Mouse (Mus musculus) kidney, embryonic 14.5 days (tissue): Measurements from ENCODE around the gene Kcnab1. TPM values are rescaled to one million over a fixed set of nuclear protein-coding genes. Genes with fewer than 3 reads are reported as not detected.

Source experiments
- ATAC-seq: fragments of 200-750 bp; cut with Nextera tagmentation; 2 replicates; pipeline ENCODE4 v1.8.0; 2017; ENCODE audit warnings: moderate number of reproducible peaks, mild to moderate bottlenecking, moderate TSS enrichment, moderate library complexity; ENCODE audit not compliant: low FRiP score, low TSS enrichment
- H3K27ac ChIP-seq: fragments of 300-500 bp; sonication (generic); 2 replicates; pipeline ENCODE4 v1.5.1; 2014; ENCODE audit warnings: low read depth, mild to moderate bottlenecking, low read length, moderate library complexity, mixed read lengths
- H3K27me3 ChIP-seq: fragments of 300-500 bp; sonication (generic); 2 replicates; pipeline ENCODE4 v1.6.1; 2014; ENCODE audit warnings: mild to moderate bottlenecking, low read length; ENCODE audit not compliant: control insufficient read depth, insufficient read depth
- H3K36me3 ChIP-seq: fragments of 300-500 bp; sonication (generic); 2 replicates; pipeline ENCODE4 v1.6.1; 2014; ENCODE audit warnings: low read length, mixed read lengths; ENCODE audit not compliant: control insufficient read depth, insufficient read depth
- H3K4me1 ChIP-seq: fragments of 300-500 bp; sonication (generic); 2 replicates; pipeline ENCODE4 v1.6.1; 2014; ENCODE audit warnings: low read length, mixed read lengths; ENCODE audit not compliant: control insufficient read depth, insufficient read depth
- H3K4me2 ChIP-seq: fragments of 300-500 bp; sonication (generic); replicated peaks from 2 replicates; pipeline ENCODE4 v1.6.1; 2014; ENCODE audit warnings: low read depth, mild to moderate bottlenecking, low read length
- H3K4me3 ChIP-seq: fragments of 300-500 bp; sonication (generic); 2 replicates; pipeline ENCODE4 v1.5.1; 2014; ENCODE audit warnings: mild to moderate bottlenecking, low read length
- H3K9ac ChIP-seq: fragments of 300-500 bp; sonication (generic); 2 replicates; pipeline ENCODE4 v1.6.1; 2014; ENCODE audit warnings: low read depth, mild to moderate bottlenecking, low read length, moderate library complexity
- H3K9me3 ChIP-seq: fragments of 300-500 bp; sonication (generic); 2 replicates; pipeline ENCODE4 v1.6.1; 2016; ENCODE audit warnings: low read length; ENCODE audit not compliant: control insufficient read depth
- WGBS: fragments of 180-500 bp; shearing (Covaris S2); extraction: QIAGEN DNeasy Blood & Tissue Kit; methylation state at CpG from one replicate; pipeline ENCODE4 v1.1.7; 2014; 5-methylcytosine and 5-hydroxymethylcytosine counted together
- polyA plus RNA-seq: library from polyadenylated mRNA; unstranded; fragments of >200 nt; fragmentation: Nextera tagmentation; extraction: Ambion mirVana; gene quantifications from 2 replicates; pipeline ENCODE4 v1.2.1, GENCODE M21; 2014

The Kcnab1 gene
- polyA plus RNA-seq, 1 experiment from 2014 or later = 3.5 TPM

- ATAC-seq = no peak
- no peak overlapping the region for H3K27ac ChIP-seq
- no peaks in the 10 kb centered on the region for H3K27me3 ChIP-seq
- no peaks in the 10 kb centered on the region for H3K36me3 ChIP-seq
- H3K9ac ChIP-seq = no peak overlapping the region
- 56% methylated on average over 7 of the region's 7 CpGs for WGBS
- no peak overlapping the region for H3K4me2 ChIP-seq
- no peak overlapping the region for H3K4me3 ChIP-seq
- H3K4me1 ChIP-seq = no peaks in the 10 kb centered on the region
- no peaks in the 10 kb centered on the region for H3K9me3 ChIP-seq
Measured at GRCm38 (mm10) chr3:65187833-65188698, 78.9 kb downstream of the Kcnab1 start.

DNA sequence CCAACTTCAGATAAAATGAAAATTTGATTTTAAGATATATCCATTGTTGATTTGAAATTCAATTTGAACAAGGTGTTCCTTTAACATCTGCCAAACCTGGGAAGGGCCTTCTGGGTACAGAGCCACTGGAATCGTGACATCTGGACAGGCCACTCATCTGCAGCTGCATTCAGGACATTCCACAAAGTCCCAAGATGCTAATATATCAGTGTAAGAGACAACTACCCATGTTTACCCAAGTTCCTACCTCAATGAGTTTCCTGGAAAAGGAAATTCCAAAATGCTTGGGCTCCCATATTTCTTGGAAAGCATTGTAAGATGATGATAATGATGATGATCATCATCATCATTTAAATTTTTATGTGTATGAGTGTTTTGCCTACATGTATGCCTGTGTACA, 91.4 kb downstream of the Kcnab1 start:
- ATAC-seq = no peak
- H3K36me3 ChIP-seq = no peaks in the 10 kb centered on the region
- no peak overlapping the region for H3K9ac ChIP-seq
- H3K4me2 ChIP-seq = no peak overlapping the region
- no peaks in the 10 kb centered on the region for H3K9me3 ChIP-seq
- no peak overlapping the region for H3K27ac ChIP-seq
- no peak overlapping the region for H3K4me3 ChIP-seq
- no peaks in the 10 kb centered on the region for H3K27me3 ChIP-seq
- H3K4me1 ChIP-seq = no peaks in the 10 kb centered on the region
- WGBS = 43% methylated on average over 1 of the region's 1 CpGs

DNA sequence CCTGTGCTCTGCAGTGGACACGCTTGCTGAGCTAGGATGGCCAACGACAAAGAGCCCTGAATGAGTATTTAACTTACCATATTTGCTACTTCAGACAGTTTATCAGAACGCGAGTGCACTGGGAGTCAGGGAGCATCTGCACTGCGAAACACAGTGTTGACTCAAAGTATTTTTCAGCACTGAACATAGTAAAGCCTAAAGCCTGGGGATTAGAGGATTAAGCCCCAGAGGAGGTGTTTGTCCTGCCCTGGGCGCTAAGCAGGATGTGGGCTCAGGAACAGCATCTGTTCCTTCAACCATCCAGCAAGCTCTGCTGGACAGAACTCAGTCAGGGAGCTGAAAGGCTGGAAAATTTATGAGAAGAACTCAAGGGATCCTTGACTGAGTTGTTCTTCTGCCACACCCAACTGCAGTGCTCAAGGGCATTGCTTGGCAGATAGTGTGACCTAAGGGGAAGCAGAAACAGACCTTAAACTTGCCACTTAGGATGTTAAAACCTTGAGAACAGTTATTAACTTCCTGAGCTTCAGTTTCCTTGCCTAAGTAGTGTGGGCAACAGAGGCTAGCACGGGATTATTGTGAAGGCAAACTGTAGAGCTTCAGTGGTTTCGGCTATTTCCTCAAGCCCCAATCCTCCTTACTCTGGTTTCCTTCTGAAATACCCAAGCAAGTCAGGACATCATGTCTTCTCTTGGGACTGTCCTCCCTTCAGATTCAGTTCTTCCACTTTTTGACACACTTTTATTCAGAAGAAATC, 94.4 kb downstream of the Kcnab1 start:
- 75% methylated on average over 8 of the region's 8 CpGs for WGBS
- Histone ChIP-seq H3K4me3 (no peak overlapping the region), H3K4me1 (no peaks in the 10 kb centered on the region), H3K36me3 (no peaks in the 10 kb centered on the region), H3K27ac (no peak overlapping the region), H3K9ac (no peak overlapping the region), H3K27me3 (no peaks in the 10 kb centered on the region), H3K4me2 (no peak overlapping the region), H3K9me3 (no peaks in the 10 kb centered on the region)
- ATAC-seq = no peak

DNA sequence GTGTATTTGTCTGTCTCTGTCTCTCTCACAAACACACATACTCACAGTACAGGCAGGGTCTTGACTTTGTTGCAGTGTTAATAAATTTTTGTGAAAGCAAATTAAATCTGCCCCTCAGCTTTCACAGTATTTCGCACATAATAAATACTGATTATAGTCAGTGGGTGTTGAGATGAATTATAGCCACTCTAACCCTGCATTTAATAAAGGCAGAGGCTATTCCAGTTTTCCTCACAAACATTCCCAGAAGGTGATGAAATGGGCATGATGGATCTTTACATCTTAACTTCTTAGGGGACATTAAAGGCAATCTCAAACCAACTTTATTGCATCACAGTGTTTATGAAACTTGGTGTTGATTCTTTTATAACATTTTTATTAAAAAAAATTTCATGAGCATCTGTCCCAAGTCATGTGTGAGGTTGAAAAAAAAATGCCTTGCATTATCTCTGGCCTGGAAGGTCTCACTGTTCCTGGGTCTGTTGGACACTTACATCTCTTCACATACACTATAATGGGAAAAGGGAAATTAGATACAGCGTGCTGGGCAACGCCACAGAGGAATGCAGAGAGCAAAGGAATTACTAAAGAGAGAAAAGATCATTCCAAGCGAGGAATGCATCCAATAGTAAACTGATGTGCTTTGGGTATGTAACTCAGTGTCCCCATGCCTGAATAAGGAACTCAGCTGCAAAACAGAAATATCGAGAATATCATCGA, 95.3 kb downstream of the Kcnab1 start:
- 75% methylated on average over 6 of the region's 6 CpGs for WGBS
- no peak for ATAC-seq
- H3K9me3 ChIP-seq = no peaks in the 10 kb centered on the region
- H3K9ac ChIP-seq = no peak overlapping the region
- H3K4me1 ChIP-seq = no peaks in the 10 kb centered on the region
- no peak overlapping the region for H3K4me3 ChIP-seq
- no peak overlapping the region for H3K4me2 ChIP-seq
- H3K27ac ChIP-seq = no peak overlapping the region
- H3K27me3 ChIP-seq = no peaks in the 10 kb centered on the region
- H3K36me3 ChIP-seq = no peaks in the 10 kb centered on the region

DNA sequence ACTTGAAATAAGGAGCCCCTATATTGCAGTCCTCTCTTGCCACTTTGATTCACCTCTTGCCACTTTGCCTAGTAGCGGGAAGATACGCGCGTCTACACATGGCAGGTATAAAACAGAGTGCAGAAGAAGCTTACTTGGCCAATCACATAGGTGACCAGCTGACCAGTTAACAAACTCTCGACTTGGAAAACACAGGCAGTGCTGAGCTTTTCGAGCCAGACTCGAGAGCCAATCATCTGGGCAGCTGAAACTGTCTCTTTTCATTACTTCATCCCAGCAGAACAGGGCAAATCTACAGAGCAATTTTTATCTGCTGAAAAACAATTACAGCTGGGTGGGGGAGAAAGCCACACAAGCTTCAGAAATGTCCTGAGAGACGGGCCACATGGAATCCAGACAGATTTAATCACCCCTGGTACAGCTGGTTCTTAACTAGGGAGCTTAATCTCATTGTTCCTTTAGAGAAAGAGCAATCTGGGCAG, 96.4 kb downstream of the Kcnab1 start:
- H3K27me3 ChIP-seq = no peaks in the 10 kb centered on the region
- H3K36me3 ChIP-seq = no peaks in the 10 kb centered on the region
- no peak overlapping the region for H3K4me3 ChIP-seq
- H3K9ac ChIP-seq = no peak overlapping the region
- 68% methylated on average over 8 of the region's 8 CpGs for WGBS
- H3K9me3 ChIP-seq = no peaks in the 10 kb centered on the region
- ATAC-seq = no peak; the same call in 1 of the 2 replicates
- no peak overlapping the region for H3K4me2 ChIP-seq
- no peak overlapping the region for H3K27ac ChIP-seq
- H3K4me1 ChIP-seq = no peaks in the 10 kb centered on the region

DNA sequence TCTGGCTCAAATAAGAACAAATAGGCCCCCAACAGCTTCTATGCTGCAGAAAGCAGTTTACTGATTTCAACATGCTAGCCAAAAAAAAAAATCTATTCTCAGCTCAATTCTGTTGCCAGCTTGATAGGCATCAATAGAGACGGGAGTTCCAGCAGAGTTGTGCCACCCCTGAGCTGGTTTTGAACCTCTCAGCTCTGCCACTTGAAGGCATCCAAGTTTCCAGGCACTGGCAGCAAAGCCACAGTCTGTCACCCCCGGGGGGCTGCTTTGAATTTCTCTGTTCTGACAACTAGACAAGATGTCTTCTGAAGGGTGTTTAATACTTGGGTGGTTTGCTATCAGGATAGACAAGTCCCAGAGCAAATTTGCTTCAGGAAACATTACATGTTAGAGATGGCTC, 104.5 kb downstream of the Kcnab1 start:
- Histone ChIP-seq H3K4me3 (no peak overlapping the region), H3K27ac (no peak overlapping the region), H3K36me3 (no peaks in the 10 kb centered on the region), H3K4me2 (no peak overlapping the region), H3K27me3 (no peaks in the 10 kb centered on the region), H3K9me3 (no peaks in the 10 kb centered on the region), H3K9ac (no peak overlapping the region), H3K4me1 (no peaks in the 10 kb centered on the region)
- ATAC-seq = no peak
- 83% methylated on average over 2 of the region's 2 CpGs for WGBS

GRCm38 (mm10) chr3:65214635-65215034, 105.5 kb downstream of the Kcnab1 start:
- Histone ChIP-seq H3K9me3 (no peaks in the 10 kb centered on the region), H3K27me3 (no peaks in the 10 kb centered on the region), H3K4me2 (no peak overlapping the region), H3K36me3 (no peaks in the 10 kb centered on the region), H3K9ac (no peak overlapping the region), H3K27ac (no peak overlapping the region), H3K4me3 (no peak overlapping the region), H3K4me1 (no peaks in the 10 kb centered on the region)
- no peak for ATAC-seq
- 84% methylated on average over 2 of the region's 2 CpGs for WGBS

DNA sequence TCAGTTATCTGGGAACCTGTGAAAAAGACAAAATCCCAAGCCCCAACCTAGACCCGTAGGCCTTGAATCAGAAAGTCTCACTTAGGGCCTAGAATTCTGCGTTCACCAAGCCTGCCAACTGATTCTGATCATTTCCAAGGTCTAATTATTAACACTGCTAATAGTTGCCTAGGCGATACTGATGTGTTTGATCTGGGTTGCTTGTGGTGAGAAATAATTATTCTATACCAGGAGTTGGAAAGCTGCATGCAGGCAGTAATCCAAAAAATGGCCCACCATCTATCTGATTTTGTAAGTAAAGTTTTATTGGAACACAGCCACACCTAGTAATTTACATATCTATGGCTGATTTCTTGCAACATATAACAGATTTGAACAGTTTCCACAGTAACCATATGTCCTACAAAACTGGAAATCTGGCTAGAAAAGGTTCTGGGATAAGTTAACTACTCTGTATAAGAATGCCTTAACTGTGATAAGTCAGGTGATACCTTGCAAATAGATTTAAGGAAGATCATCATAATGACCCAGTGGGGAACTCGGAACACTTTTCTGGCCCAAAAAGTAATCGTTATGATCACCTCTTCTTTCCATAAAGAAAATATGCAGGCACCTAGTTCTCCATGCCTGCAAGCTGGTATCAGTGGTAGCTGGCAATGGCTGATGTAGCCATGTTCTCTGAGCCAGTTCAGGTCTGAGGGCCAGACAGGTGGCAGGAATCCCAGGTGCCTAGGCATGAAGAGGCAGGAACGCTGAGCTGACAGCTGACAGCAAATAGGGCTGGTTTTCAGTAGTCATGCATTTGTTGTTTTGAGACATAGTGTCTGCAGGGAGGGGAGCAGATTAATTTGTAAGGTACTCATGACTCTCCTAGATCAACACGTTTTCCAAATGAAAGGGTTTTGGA, 108.7 kb downstream of the Kcnab1 start:
- Histone ChIP-seq H3K36me3 (no peaks in the 10 kb centered on the region), H3K27me3 (no peaks in the 10 kb centered on the region), H3K4me1 (no peaks in the 10 kb centered on the region), H3K4me3 (no peak overlapping the region), H3K9ac (no peak overlapping the region), H3K4me2 (no peak overlapping the region), H3K9me3 (no peaks in the 10 kb centered on the region), H3K27ac (no peak overlapping the region)
- no peak for ATAC-seq
- 77% methylated on average over 7 of the region's 7 CpGs for WGBS
